Mouse (Mus musculus) testis, adult 2 months (tissue): ENCODE measurements around the gene Gja8.

Source experiments
- CTCF ChIP-seq: fragments of 200-500 bp; IDR thresholded peaks from 2 replicates; pipeline ENCODE4 v1.5.1; 2012; ENCODE audit warnings: low read depth, mild to moderate bottlenecking, inconsistent platforms, low read length, moderate library complexity; ENCODE audit not compliant: control insufficient read depth, insufficient read depth, insufficient replicate concordance
- POLR2A ChIP-seq: fragments of 200-500 bp; IDR thresholded peaks from 2 replicates; pipeline ENCODE4 v1.6.1; 2012; ENCODE audit warnings: low read depth, mild to moderate bottlenecking, inconsistent platforms, low read length, moderate library complexity; ENCODE audit not compliant: control insufficient read depth

GRCm38 (mm10) chr3:96874808-96875571 lies 50.8 kb downstream of the Gja8 start:
- TF ChIP-seq POLR2A (no peak), CTCF (no peak)
